Mouse (Mus musculus) stomach, embryonic 16.5 days (tissue): Measurements from ENCODE around the gene Glrp1. TPM values are rescaled to one million over a fixed set of nuclear protein-coding genes. Genes with fewer than 3 reads are reported as not detected.
A peak's percentile ranks its signal among the peaks of the same experiment; 100 is the strongest.

Source experiments
- ATAC-seq: fragments of 200-750 bp; cut with Nextera tagmentation; 2 replicates; pipeline ENCODE4 v1.8.0; 2017; ENCODE audit warnings: moderate number of reproducible peaks, moderate TSS enrichment; ENCODE audit not compliant: insufficient read depth, low FRiP score
- H3K27ac ChIP-seq: fragments of 300-500 bp; sonication (generic); 2 replicates; pipeline ENCODE4 v1.5.1; 2014; ENCODE audit warnings: low read length
- H3K27me3 ChIP-seq: fragments of 300-500 bp; sonication (generic); 2 replicates; pipeline ENCODE4 v1.6.1; 2014; ENCODE audit warnings: low read length, control low read depth, mixed read lengths; ENCODE audit not compliant: control insufficient read depth, insufficient read depth
- H3K36me3 ChIP-seq: fragments of 300-500 bp; sonication (generic); 2 replicates; pipeline ENCODE4 v1.6.1; 2014; ENCODE audit warnings: low read length; ENCODE audit not compliant: control insufficient read depth, insufficient read depth
- H3K4me1 ChIP-seq: fragments of 300-500 bp; sonication (generic); 2 replicates; pipeline ENCODE4 v1.6.1; 2014; ENCODE audit warnings: low read length, control low read depth, mixed read lengths; ENCODE audit not compliant: control insufficient read depth, insufficient read depth
- H3K4me2 ChIP-seq: fragments of 300-500 bp; sonication (generic); 2 replicates; pipeline ENCODE4 v1.6.1; 2014; ENCODE audit warnings: low read depth, low read length, mixed read lengths
- H3K4me3 ChIP-seq: fragments of 300-500 bp; sonication (generic); replicated peaks from 2 replicates; pipeline ENCODE4 v1.5.1; 2014; ENCODE audit warnings: mild to moderate bottlenecking, low read length
- H3K9ac ChIP-seq: fragments of 300-500 bp; sonication (generic); 2 replicates; pipeline ENCODE4 v1.6.1; 2014; ENCODE audit warnings: low read length
- H3K9me3 ChIP-seq: fragments of 300-500 bp; sonication (generic); replicated peaks from 2 replicates; pipeline ENCODE4 v1.6.1; 2016; ENCODE audit warnings: low read length, control low read depth; ENCODE audit not compliant: control insufficient read depth
- WGBS: fragments of 180-500 bp; shearing (Covaris S2); extraction: QIAGEN DNeasy Blood & Tissue Kit; methylation state at CpG from one replicate; pipeline ENCODE4 v1.1.7; 2014; 5-methylcytosine and 5-hydroxymethylcytosine counted together
- polyA plus RNA-seq: library from polyadenylated mRNA; unstranded; fragments of >200 nt; fragmentation: Nextera tagmentation; extraction: Ambion mirVana; gene quantifications from 2 replicates; pipeline ENCODE4 v1.2.1, GENCODE M21; 2015

The Glrp1 gene
- polyA plus RNA-seq, 1 experiment from 2014 or later: 0.09 TPM

DNA sequence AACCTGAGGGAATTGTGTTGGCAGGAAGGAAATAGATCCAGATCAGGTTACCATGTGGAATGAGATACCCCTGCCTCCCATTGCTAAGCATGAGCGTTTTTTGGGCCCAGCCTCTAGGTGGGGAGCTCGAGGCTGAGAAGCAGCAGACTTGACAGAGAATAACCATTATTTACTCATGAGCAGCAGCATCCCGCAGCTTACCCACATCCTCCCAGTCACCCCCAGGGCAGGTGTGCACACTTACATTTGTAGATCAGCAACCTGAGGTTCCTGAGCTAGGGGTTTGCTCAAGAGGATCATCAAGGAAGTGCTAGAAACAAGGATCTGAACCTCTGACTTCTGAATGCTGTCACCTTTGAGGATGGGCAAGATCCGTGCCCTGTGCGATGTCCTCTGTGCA is 3.5 kb downstream of the Glrp1 start:
- Histone ChIP-seq H3K36me3 (no peaks in the 10 kb centered on the region), H3K27ac (no peak overlapping the region), H3K4me2 (no peak overlapping the region), H3K9ac (no peak overlapping the region), H3K27me3 (no peaks in the 10 kb centered on the region), H3K4me3 (no peak overlapping the region), H3K9me3 (no peaks in the 10 kb centered on the region), H3K4me1 (peaks cover 30% of the 10 kb centered on the region)
- ATAC-seq: no peak
- WGBS: 78% methylated on average over 5 of the region's 5 CpGs

DNA sequence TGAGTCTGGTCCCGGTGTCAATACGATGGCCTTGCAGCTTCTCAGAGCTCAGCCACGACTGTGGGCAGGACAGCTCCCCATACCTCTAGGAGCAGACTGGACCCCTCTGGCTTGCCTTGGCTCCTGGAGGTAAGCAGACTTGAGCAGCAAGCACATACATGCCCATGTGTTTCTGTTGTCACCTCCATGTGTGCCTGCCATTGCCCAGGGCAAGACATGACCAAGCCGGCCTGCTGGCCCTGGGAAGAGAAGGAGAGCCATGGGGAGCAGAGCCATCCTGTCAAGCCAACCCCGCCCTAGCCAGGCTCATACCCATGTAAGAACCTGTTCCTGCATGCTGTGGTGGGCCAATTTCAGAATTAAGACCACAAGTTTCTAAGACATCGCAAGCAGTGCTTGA is 4.2 kb downstream of the Glrp1 start:
- Histone ChIP-seq H3K9ac (no peak overlapping the region), H3K27ac (no peak overlapping the region), H3K9me3 (no peaks in the 10 kb centered on the region), H3K4me1 (peaks cover 30% of the 10 kb centered on the region), H3K27me3 (no peaks in the 10 kb centered on the region), H3K4me2 (no peak overlapping the region), H3K4me3 (no peak overlapping the region), H3K36me3 (no peaks in the 10 kb centered on the region)
- 83% methylated on average over 6 of the region's 6 CpGs for WGBS
- no peak for ATAC-seq

DNA sequence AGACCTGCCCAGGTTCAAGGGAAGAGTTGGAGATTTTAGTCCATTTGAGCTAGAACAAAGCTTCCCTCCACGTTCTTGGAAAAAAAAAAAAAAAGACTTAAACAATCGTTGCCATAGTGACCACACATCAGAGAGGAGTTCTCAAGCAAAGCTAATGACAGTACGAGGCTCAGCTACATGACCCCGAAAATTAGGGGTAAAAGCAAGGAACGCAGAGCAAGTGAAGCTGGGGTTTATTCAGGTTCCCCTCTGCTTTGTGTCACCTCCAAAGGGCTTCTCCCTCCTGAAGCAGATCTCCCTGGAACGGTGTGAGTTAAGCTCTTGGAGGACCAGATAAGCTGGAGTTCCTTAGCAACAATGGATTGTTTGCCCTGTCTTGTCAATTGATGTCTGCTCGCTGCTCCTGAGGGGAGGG is 5.3 kb downstream of the Glrp1 start:
- no peak overlapping the region for H3K27ac ChIP-seq
- peaks cover 30% of the 10 kb centered on the region for H3K4me1 ChIP-seq
- H3K36me3 ChIP-seq: no peaks in the 10 kb centered on the region
- no peak overlapping the region for H3K4me2 ChIP-seq
- H3K9ac ChIP-seq: no peak overlapping the region
- no peaks in the 10 kb centered on the region for H3K9me3 ChIP-seq
- H3K4me3 ChIP-seq: no peak overlapping the region
- no peaks in the 10 kb centered on the region for H3K27me3 ChIP-seq
- no peak for ATAC-seq
- 16% methylated on average over 7 of the region's 7 CpGs for WGBS

DNA sequence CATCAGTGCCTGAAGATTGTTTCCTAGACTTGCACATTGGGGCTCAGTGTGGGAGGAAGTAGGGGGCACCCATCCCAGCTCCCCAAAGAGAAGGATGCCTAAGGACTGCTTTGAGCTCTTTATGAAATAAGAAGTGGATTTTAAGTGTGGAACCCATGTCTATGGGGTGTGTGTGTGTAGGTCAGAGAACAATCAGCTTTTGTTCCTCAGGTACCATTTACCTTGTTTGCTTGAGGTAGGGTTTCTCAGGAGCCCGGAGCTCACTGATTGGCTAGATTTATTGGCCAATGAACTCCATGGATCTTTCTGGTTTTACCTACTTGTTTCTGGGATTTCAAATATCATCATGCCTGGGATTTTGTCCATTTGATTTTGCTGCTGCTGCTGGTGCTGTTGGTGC is 7.0 kb downstream of the Glrp1 start:
- H3K9ac ChIP-seq: no peak overlapping the region

DNA sequence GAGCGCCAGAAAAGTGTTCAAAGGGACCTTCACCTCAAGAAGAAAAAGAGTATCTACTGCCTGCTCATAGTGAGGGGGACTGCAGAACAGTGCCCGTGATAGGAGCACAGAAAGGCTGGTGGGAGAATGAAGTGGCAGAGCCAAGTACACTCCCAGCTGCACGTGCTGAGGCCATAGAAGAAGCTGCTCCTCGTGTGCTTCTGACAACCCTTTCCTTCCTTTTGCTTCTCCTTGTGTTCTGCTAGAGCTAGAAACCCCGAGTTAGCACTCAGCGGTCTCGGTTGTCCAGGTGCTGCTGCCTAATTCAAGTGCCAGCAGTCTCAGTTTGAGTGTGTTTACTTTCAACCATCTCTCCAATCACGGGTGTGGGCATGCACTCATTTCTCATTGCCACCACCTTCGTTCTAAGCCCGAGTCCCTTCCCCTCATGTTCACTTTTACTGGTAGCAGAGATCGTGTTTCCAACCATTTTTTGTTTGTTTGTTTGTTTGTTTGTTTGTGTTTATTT is 10.6 kb downstream of the Glrp1 start:
- no peaks in the 10 kb centered on the region for H3K9me3 ChIP-seq
- H3K4me1 ChIP-seq: no peaks in the 10 kb centered on the region
- no peak for ATAC-seq
- no peak overlapping the region for H3K4me3 ChIP-seq
- H3K27me3 ChIP-seq: no peaks in the 10 kb centered on the region
- H3K4me2 ChIP-seq: no peak overlapping the region
- 54% methylated on average over 11 of the region's 11 CpGs for WGBS
- no peak overlapping the region for H3K9ac ChIP-seq
- H3K36me3 ChIP-seq: no peaks in the 10 kb centered on the region
- H3K27ac ChIP-seq: no peak overlapping the region

More for the DNA sequence above, 7.0 kb downstream of the Glrp1 start:
- no peak overlapping the region for H3K4me2 ChIP-seq
- no peak for ATAC-seq
- no peaks in the 10 kb centered on the region for H3K36me3 ChIP-seq
- WGBS: 84% methylated on average over 1 of the region's 1 CpGs
- H3K4me3 ChIP-seq: no peak overlapping the region
- H3K27ac ChIP-seq: no peak overlapping the region
- H3K9me3 ChIP-seq: no peaks in the 10 kb centered on the region
- no peaks in the 10 kb centered on the region for H3K27me3 ChIP-seq
- H3K4me1 ChIP-seq: peaks cover 22% of the 10 kb centered on the region

DNA sequence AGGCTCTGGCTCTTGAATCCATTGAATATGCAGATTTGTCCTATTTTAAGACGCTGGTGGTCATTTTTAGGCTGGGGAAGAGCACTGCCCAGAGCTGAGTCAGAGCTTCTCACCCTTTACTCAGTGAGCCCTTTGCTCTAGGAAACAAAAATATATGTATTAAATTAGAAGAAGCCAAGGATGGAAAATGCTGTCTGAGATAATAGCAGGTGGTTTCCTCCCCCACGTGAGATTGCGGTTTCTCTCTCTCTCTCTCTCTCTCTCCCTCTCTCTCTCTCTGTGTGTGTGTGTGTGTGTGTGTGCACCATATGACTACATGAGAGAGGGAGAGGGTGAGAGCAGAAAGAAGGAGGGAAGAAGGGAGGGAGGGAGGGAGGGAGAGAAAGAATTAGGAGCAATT is 12.5 kb downstream of the Glrp1 start:
- ATAC-seq: no peak
- no peaks in the 10 kb centered on the region for H3K36me3 ChIP-seq
- WGBS: 74% methylated on average over 3 of the region's 3 CpGs

DNA sequence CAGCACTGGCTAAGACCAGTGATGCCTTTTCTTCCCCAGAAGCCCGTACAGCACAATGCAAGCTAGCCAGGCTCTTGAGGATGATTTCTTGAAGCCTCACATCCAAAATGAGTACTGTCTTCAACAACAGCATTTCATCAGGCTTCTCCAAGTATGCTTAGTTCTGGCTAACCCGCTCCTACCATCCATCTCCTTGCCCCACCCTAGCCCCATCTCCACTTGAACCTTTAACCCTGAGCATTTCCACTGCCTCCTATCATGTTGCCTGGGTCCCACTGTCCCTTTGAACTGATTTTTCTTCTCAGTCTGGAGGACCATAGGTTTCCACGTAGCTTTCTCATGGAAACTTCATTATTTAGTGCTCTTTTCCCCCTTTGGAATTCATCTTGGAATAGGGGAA is 17.5 kb downstream of the Glrp1 start:
- Histone ChIP-seq H3K4me1 (peaks cover 2% of the 10 kb centered on the region; the same call in 1 of the 2 replicates), H3K27ac (no peak overlapping the region), H3K27me3 (no peaks in the 10 kb centered on the region), H3K36me3 (no peaks in the 10 kb centered on the region), H3K4me2 (no peak overlapping the region), H3K9ac (no peak overlapping the region), H3K4me3 (no peak overlapping the region), H3K9me3 (no peaks in the 10 kb centered on the region)
- no peak for ATAC-seq
- WGBS: 76% methylated on average over 3 of the region's 3 CpGs

More for the DNA sequence above, 12.5 kb downstream of the Glrp1 start:
- no peaks in the 10 kb centered on the region for H3K4me1 ChIP-seq
- H3K4me2 ChIP-seq: no peak overlapping the region
- H3K27ac ChIP-seq: no peak overlapping the region
- H3K27me3 ChIP-seq: no peaks in the 10 kb centered on the region
- no peak overlapping the region for H3K9ac ChIP-seq
- no peaks in the 10 kb centered on the region for H3K9me3 ChIP-seq
- no peak overlapping the region for H3K4me3 ChIP-seq

DNA sequence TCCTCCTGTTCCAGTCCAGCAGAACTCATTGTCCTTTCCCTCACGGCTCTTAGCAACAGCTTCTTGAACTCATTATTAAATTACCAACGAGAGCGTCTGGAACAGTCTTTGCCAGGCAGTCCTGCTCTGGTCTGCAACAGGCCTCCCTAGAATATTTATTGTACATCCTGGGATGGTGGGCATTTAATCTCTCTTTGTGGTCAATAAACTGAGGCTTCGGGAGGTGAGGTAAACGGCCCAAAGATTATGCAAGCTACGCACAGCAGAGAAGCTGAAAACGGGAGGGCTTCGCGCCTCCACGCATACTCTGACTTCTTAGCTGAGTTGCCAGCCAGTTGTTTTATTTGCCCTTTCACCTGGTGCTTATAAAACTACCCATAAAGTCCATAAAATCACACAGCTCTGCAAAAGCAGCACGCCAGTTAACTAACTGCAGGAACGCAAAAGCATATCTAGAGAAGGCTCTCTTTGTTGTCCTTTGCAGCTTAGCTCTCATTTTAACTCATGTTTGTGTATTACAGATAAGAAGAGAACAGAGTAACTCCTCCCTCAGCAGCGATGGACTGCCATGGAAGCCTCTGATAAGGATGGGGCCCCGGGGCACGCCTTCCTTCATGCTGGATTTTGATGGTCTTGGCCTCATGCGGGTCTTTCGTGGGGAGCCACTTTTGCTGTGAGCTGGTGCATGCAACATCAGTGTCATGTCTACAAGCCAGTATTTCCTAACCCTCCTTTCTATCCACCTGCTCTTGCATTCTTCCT is 18.1 kb downstream of the Glrp1 start:
- Histone ChIP-seq H3K9ac (no peak overlapping the region), H3K4me1 (peaks cover 2% of the 10 kb centered on the region; the same call in 1 of the 2 replicates), H3K27ac (no peak overlapping the region), H3K27me3 (no peaks in the 10 kb centered on the region), H3K4me3 (no peak overlapping the region), H3K9me3 (no peaks in the 10 kb centered on the region), H3K36me3 (no peaks in the 10 kb centered on the region), H3K4me2 (no peak overlapping the region)
- 52% methylated on average over 17 of the region's 17 CpGs for WGBS
- ATAC-seq: peak; percentile 50; the same call in 1 of the 2 replicates

DNA sequence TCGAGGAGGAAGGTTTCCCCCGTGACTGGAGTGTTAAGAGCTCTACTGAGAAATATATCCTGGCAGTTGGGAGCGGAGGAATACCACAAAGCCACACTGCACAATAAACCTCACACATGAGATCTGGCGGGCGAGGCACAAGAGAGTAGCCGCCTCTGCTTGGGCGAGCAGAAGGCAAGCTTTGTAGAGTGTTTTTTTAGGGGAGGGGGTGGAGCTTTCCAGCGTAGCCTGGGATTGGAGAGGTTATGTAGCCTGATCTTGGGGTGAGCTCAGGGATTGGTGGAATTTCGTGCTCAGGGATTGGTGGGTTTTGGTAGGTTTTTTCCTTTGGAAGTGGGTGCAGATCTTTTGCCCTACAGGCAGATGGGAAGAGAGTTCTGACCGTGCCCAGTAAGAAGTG is 19.7 kb downstream of the Glrp1 start:
- 89% methylated on average over 10 of the region's 10 CpGs for WGBS

More for the DNA sequence above, 19.7 kb downstream of the Glrp1 start:
- H3K4me3 ChIP-seq: no peak overlapping the region
- no peaks in the 10 kb centered on the region for H3K9me3 ChIP-seq
- H3K27ac ChIP-seq: no peak overlapping the region
- no peak overlapping the region for H3K4me2 ChIP-seq
- ATAC-seq: no peak
- H3K36me3 ChIP-seq: no peaks in the 10 kb centered on the region
- H3K4me1 ChIP-seq: peaks cover 2% of the 10 kb centered on the region; the same call in 1 of the 2 replicates
- no peak overlapping the region for H3K9ac ChIP-seq
- no peaks in the 10 kb centered on the region for H3K27me3 ChIP-seq
